Mouse (Mus musculus): ENCODE results near the gene Nmur1.

Gene Nmur1

GRCm38 (mm10) chr1:86426128-86426527, at the start of gene Nmur1, which contains the start of gene Tex44:
TSS of gene Nmur1 (minus strand) at chr1:86426228.
TSS of gene Tex44 (plus strand) at chr1:86426329.
- DNase-seq: no peak

DNA sequence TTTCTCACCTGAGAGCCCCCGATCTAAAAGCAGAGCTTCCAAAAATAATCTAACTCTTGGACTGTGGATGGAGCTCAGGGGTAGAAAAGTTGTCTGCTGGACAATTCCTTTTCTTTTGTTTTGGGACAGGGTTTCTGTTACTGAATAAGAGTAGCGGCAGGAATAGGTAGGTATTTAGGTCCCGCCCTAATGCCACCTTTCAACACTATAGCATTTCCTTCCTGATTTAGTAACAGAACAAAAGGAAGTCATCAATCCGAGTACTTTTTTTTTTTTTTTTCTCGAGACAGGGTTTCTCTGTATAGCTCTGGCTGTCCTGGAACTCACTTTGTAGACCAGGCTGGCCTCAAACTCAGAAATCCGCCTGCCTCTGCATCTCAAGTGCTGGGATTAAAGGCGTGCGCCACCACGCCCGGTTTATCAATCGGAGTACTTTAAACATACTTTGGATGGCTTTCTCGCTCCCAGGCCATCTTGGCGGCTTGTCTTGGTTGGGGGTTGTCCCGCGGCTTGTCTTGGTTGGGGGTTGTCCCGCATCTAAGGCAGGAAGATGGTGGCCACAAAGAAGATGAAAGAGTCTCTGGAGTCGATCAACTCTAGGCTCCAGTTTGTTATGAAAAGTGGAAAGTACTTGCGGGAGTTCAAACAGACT, 47.2 kb upstream of the Nmur1 start:
- no peak for DNase-seq

DNA sequence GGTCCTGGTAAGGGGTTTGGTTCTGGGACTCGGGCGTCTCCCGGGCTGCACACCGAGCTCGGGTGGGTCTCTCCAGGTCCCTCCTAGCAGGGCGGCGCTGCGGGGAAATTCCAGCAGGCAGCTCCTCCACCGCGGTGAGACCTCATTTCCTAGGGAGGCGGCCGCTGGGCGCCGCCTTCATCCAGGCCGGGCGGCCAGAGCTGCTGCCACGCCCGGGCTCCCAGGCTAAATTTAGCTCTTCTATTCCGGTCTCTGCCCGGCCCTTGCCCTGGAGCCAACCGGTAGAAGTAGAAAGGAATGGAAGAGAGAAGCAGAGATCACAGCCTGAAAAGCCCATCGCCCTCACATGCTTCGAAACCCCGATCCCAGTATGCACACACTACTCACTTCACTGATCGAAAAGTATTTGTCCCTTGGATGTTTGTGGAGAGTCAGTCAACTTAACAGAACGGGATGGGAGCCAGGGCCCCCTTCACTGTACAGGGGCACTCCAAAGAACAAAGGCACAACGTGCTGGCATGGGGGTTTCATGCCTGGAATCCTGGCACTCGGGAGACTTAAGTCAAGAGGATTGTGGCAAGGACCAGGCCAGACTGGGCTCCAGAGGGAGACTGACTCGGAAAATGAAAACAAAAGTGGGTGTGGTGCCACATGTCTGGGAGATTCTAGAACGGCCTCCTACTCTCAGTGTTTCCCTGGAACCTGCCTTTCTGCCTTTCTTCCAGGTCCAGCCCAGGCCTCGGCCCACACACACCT, 46.3 kb upstream of the Nmur1 start:
- peak; percentile 72 for DNase-seq

DNA sequence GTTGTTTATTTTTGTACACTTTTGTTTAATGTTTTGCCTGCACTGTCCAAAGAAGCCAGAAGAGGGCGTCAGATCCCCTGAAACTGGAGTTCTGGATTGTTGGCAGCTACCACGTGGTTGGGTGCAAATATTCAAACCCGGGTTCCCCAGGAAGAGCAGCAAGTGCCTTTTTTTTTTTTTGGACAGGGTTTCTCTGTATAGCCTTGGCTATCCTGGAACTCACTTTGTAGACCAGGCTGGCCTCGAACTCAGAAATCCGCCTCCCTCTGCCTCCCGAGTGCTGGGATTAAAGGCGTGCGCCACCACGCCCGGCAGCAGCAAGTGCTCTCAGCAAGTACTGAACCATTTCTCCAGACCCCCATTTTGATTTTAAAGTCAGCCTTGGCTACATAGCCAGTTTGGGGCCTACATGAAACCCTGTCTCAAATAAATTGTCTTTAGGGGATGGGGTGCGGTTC, 45.5 kb upstream of the Nmur1 start:
- DNase-seq: peak; percentile 56

DNA sequence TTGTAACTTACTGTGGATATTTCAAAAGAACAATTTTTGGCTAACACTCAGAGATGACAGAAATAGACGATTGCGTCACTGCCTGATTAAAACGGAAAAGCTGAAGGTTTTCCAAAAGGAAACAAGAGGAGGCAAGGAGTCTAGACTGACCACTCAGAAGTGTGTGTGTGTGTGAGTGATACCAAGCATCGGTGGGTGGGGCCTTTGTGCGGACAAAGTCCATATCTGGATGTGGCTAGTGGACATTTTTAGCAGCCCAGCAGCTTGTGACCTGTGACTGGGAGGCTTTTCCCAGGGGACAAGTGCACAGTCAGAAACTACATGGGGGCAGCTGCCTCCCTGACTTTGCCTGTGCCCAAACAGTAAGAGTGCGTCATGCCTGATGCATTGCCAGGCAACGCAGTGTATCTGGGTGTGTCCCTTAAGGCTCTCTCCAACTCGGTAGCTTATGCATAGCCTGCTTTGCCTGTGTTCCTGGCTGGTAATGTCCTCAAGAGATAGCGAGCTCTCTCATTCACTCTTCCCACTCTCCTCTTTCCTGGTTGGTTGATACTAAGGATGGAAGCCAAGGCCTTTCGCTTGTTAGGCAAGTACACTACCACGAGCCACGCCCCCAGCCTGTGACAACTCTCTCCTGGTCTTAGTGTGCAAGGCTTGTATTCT, 44.6 kb upstream of the Nmur1 start:
- peak; percentile 64 for DNase-seq

DNA sequence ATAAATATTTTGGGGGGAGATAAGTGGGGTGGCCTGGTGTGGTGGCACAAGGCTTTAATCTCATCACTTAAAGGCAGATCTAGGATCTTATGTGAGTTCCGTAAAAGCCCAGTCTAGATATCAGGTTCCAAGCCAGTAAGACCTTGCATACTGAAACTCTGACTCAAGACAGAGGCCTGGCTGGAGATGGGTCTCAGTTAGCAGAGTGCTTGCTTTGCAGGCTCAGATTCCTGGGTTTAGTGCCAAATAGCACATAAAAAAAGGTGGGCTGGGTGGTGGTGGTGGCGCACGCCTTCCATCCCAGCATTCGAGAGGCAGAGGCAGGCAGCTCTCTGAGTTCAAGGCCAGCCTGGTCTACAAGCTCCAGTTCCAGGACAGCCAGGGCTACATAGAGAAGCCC, 43.8 kb upstream of the Nmur1 start:
- no peak for DNase-seq

GRCm38 (mm10) chr1:86467416-86467815, 41.4 kb upstream of the Nmur1 start:
- no peak for DNase-seq

DNA sequence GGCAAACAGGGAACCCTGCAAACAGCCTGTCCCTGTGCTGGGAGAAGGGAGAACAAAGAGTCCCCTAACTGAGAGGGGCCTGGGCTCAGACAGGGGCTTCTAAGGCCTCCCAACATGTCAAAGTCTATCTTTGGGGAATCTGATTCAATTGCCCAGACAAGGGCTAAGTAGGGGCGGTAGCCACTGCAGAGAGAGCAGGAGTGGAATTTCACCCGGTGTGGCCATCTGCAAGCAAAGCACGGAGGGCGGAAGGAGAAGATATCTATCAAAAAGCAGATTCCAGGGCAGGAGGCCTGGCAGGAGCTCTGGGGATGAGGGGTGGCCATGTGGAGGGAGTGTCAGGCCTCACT, 38.8 kb upstream of the Nmur1 start:
- DNase-seq: no peak

GRCm38 (mm10) chr1:86464223-86464874, 38.3 kb upstream of the Nmur1 start:
- no peak for DNase-seq

- no peak for DNase-seq
Observed at GRCm38 (mm10) chr1:86459371-86459770, 33.3 kb upstream of the Nmur1 start.

DNA sequence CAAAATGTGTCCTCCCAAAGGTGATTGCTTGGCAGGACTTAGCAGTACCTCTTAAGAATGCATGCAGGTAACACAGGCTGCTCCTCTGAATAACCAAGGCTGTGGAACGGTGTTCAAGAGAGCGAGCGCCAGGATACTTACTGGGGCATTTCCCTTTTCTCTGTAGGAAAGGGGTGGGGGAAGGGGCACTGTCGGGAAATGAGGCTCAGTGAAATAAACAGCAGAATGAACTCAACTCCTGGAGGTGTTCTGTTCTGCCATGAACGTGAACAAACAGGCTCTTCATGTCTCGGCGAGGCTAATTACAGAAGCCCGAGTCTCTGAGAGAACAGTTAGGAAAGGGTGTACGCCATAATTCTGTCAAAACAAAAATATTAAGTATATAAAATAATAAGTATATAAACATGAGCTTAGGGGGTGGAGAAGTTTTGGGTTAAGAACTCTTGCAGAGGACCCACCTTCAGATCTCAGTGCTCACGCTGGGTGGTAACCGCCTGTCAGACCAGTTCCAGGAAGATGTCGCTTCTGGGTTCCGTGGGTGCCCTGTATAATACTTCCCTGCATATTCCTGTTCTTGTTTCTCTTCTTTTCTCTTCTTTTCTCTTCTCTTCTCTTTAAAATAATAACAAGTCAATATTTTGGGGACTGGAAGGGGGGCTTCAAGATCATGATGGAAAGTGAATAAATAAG, 31.0 kb upstream of the Nmur1 start:
- no peak for DNase-seq

DNA sequence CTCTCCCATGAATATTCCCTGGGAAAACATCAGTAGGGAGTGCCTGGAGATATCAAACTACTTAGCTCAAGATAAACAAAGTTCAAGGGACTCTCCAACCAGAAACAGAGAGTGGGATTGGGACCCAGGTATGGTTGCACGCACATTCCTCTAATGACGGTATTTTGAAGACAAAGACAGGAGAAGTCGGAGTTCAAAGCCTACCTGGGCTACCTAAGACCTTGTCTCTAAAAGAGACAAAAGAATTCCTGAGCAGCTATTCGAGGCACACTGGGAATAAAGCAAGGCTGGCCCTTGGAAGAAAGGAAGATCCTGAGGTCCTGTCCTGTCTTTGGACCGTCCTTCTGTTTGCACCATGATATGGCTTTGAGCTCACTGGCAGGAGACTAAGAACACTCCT, 26.7 kb upstream of the Nmur1 start:
- DNase-seq: no peak

- DNase-seq: no peak
Observed at GRCm38 (mm10) chr1:86449966-86450365, 23.9 kb upstream of the Nmur1 start.

DNA sequence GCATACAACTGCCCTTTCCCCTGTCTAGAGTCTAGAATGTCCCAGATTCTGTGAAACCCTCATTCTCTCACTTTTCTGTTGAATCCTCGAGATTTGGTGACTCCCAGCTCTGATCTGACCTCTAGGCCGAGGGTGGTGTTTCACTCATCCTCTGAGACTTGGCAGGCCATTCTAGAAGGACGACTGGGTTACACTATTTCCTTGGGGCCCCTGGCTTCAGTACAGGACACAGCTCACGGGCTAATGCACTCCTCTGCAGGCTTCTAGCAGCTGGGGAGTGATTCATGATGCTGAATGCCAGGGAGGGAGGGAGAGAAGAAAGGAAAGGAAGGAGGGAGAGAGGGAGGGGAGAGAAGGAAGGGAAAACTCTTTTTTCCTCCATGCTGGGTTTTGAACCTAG, 22.2 kb upstream of the Nmur1 start:
- DNase-seq: no peak

DNA sequence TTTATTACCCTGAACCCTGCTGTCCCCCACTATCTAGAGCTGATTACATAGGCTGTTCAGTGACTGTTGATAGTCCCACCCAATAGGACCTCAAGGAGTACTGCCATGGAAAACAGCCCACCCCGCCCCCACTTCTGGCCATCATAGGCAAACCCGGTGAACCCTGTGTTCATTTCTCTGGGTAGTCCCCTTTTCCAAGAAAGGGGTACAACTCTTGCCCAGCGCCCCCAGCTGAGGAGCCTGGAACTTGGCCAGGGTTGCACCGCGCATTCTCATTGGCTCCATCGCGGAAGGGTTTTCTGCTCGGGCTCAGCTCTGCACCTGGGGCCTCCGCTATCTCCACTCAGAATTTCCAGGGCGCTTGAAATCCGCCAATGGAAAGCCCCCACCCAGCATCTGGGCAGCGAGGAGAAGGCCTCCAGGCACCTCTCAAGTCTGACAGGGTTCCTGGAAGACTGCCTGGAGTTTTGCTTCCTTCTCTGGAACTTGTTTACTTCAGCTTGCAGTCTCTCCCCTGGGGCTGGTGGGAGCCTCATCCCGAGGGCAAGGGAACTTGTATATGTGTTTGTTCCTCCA, 21.7 kb upstream of the Nmur1 start:
- no peak for DNase-seq

- no peak for DNase-seq
Observed at GRCm38 (mm10) chr1:86443386-86444172, 17.6 kb upstream of the Nmur1 start.

DNA sequence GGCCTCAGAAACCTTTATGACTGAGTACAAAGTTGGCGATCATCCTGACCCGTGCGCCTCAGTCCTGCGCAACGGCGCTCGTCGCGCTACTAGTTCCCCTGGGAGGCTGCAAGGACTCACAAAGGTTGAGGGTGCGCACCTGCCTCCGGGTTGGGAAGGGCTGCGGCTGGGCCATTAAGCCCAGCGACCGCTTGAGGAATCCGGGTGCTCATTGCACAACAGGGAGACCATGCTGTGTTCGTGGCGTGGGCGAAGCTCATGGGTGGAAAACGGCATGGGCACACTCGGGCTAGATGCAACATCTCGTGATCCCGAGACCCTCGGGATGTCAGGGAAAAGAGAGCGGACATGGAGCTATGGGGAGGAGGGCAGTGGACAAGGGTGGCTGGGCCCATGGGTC, 16.8 kb upstream of the Nmur1 start:
- no peak for DNase-seq

GRCm38 (mm10) chr1:86441980-86442831, 16.2 kb upstream of the Nmur1 start:
- DNase-seq: peak; percentile 91

- DNase-seq: no peak
Observed at GRCm38 (mm10) chr1:86441724-86441979, 15.6 kb upstream of the Nmur1 start.

DNA sequence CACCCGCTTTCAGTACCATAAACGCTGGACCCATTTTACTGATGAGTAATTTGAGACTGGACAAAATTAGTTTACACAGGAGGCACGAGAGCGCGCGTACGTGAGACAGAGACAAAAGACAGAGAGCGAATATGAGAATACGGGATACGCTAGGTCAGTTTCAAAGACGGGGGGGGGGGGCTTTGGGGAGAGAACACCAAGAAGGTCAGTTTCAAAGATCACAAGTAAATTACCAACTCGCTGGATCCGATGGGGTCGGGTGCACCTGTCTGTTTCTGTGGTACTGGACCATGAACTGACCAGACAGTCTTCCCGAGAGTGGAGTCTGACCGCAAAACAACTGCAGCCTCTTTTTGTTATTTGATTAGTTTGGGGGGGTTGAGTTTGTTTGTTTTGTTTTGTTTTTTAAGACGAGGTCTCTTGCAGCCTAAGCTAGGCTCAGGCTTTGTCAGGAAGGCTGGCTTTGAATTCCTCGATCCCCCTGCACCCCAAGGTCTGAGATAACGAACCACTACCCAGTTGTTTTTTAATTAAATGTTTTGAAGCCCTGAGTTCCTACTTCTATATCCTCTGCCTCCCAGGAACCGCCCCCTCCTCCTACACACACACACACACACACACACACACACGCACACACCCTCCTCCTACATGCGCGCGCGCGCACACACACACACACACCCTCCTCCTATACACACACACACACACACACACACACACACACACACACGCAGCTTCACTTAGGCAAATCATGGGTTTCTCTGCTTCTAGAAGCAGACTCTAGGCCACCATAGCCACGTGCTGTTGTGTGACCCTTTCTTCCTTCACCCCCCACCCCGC, 15.1 kb upstream of the Nmur1 start:
- DNase-seq: peak; percentile 46
